Mouse (Mus musculus) spleen, postnatal 4 days (tissue): Measurements from ENCODE around the gene Gm43738.

Experiments
- DNase-seq, 2 experiments: peaks; one replicate each; pipeline ENCODE4 v3.0.0; 2022; ENCODE audit warnings: low spot score in 2 of 2

The Gm43738 gene

DNA sequence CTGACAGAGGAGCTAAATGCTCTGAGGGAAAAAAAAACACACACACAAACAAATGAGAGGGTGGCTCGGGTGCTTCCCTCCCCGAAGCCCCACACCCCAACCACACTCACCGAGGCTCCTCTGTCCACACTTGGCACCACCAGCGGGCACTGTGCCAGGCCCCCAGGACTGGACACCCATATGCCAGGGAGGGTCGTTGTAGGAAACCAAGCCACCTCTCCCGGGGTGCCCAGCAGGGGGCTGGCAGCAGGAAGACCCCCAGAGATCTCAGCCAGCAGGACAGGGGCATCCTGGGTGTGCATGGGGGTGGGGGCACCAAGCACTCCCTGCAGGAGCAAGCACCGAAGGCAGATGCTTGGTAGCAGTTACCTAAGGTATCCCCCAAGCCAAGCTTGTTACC lies at the start of gene Gm43738:
Gm43738 (minus strand) TSS at position 289 of the 400 bp plus-strand sequence.
- DNase-seq: no peak

DNA sequence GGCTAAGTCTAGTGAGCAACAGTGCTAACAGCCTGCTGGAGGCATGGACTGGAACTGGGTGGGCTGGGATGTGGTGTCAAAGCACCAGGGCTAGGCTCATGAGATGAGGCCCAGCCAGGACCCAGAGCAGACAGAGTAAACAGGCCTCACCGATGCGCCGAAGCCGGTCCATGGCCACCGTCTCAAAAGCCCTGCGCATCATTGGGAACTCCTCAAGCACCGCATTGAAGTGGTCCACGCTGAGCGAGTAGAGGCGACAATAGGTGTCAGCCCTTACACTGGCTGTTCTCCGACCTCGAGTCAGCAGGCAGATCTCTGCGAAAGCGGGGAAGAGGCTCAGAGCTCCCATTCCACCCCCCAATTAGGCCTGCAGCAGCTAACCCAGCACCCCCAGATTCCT lies 47.7 kb upstream of the Gm43738 start:
- DNase-seq: no peak

DNA sequence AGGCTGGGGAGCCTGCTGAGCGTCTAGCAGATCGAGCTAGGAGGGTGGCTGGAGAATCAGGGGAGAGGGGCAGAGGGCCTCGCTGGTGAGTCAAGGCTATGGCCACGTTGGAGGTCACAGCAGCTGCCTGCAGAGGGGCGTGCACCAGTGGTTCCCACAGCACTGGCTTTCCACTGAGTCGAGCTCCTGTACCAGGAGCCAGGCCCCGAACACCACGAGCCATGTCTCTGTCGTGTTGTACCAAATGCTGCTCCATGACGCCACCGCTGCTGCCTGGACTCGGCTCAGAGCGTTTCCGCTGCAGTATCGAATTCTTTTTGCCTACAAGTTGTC lies 47.0 kb upstream of the Gm43738 start:
- DNase-seq: no peak

DNA sequence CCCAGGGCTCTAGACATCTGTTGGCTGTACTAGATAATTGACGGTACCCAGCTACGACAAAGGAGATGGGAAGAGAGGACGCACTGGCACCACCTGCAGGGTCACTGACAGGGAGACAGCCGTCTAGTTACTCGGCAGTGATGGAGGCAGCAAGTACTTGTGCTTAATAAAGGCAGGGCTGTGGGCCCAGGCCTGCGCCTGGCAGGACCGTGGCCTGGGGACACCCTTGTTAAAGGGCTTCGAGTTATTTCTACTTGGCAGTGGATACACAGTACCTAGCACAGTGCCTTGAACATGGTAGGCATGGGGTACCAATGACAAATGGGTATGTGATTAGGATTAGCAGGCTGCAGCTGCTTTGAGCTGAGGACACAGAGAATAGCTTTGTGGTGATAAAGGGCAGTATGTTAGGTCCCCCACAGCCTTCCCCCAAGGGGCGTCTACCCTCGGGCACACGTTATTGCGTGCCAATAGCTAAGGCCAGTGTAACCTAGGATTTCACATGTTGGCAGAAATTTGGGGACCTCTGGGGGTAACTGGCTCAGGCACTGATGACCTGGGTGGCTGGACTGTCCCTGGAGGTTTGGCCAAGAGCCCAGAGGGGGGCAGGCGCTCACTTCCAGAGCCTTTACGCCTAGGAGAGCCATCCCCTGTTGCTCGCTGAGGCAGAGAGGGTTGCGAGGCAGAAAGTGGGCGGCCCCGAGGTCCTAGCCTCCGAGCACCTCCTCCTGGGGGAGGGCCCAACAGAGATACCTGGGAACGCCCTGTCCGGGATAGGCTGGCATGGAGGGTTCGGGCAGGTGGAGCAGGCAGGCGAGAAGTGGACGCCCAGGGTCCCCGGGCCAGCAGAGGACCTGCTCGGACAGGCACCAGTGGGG lies 46.4 kb upstream of the Gm43738 start:
- DNase-seq: peak; percentile 46 to 73

DNA sequence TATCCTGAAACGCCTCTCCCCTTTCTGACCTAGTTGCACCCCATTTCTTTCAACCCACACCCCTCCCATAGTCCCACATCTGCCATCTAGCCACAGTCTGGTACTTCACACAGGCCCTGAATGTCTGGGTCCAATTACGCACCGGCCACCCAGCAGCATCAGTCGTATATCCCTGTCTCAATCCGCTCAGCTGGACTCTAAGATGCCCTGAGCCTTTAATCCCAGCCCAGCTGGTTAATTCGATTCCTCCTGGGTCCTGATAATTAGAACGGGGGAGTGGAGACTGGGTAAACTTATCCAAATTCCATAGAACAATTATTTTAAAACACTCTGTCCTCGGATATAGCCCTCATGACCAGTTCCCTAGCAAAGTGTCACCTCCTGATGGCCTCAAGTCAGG lies 44.7 kb upstream of the Gm43738 start:
- DNase-seq: no peak

DNA sequence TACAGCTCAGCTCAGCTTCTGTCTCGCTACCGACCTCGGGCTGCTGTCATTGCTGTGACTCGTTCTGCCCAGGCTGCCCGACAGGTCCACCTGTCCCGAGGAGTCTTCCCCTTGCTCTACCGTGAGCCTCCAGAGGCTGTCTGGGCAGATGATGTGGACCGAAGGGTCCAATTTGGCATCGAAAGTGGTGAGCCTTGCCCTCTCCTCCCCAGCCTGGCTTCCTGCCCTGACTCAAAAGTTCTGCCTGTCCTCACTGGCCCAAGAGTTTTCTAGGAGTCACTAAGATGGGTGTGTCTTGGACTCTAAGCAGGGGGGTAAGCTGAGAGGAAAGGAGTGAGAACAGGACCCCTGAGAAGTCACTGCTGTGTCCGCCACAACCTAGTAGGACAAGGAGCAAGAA lies 43.9 kb upstream of the Gm43738 start:
- DNase-seq: no peak

DNA sequence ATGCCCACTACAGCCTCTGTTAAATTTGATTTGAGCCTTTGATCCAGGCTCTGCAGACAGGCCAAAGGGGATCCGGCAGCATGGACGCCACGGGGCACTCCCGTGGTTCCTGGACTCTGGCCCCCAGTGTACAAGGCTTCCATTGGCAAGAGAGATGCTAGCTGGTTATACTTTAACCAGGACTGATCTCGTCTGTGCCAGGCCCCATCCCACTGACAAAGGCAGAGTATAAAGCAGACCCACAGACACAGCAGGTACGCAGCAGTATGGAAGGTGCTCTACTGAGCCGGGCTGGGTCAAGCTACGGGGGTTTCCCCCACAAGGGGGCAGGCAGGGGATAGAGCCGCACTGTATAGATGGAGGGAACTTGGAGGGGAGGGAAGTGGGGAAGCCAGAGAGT lies 35.5 kb upstream of the Gm43738 start:
- DNase-seq: peak; percentile 54 to 74

DNA sequence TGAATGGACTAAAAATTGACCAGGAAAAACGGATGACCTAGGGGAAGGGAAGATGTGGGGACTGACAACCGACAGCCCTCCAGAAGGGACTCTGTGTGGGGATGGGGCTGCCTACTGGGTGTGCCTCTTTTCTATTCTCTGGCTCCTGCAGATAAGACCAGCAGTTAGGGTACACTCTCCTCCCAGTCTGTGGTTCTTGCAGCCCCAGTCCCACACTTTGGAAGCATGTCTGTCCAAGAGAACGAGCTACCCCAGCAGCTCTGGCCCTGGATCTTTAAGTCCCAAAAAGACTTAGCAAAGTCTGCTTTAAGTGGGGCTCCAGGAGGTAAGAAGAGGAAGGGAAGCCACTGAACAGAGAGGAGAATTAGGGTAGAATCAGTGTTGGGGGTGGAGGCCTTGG lies 35.1 kb upstream of the Gm43738 start, which contains the start of gene Pklr:
Pklr (plus strand) TSS at position 185 of the 400 bp plus-strand sequence.
- no peak for DNase-seq

DNA sequence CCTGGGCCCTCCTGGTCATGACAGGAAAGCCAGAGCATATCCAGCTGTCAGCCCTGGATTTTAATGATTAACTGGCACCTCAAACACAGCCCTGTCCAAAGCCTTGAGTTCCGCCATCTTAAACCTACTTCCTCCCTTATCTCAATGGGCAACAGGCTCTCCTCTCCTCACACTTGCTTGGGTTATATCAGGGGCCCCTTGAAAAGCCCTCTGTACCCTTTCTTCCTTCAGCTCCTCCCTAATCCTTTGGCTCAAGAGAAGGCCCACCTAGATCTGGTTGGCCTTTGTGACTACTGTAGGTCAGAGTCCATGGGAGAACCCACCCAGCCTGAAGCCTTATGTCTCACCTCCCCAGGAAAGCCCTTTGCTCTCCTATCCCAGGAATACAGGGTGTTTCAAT lies 32.9 kb upstream of the Gm43738 start:
- DNase-seq: no peak

DNA sequence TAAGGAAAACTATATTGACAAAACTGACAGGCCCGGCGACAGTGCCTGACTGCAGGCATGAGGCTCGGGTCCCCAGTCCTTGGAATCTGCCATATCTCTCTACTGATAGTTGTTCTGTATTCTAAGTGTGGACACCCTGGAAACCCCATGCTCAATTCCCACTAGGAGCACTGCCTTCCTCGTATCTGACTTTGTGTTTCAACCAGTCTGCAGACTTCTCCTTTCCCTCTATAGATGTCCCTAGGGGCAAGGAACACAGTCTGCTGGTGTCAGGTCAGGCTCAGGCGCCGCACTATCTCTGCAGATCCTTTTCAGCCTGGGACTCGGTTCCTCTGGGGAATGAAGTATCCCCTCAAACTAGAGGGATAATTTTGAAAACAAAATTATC lies 32.2 kb upstream of the Gm43738 start:
- no peak for DNase-seq

DNA sequence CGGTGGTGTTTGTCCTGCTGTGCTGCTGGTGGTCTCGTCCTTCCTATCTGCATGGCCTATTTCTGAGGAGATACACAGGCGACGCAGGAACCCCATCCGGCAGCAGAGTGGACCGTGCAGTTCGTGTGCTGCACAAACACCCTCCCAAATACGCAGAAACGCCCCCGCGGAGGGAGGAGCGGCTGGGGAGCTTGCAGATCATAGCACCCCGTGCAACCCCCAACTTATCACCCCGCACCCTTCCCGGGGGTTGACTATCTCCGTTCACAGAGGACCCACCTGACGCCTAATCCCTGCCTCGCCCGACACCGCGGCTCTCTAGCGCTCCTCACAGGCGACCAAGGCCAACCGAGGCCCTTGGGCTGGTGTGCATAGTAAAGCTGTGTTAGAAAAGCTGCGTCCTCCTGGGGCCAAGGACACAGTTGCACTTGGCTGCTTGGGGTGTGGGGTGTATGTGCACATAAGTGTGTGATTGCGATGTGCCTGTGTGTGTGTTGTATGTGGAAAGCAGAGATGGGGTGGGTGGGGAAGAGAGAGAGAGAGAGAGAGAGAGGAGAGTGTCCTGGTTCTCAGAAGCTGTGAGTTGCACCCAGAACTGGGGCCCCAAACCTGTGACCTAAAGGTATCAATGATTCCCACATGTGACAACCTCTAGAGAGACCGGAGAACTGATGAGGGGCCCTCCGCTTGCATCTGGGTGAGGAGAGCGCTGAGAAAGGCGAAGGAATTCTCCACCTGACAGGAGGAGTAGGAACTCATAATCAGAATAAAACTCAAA lies 31.6 kb upstream of the Gm43738 start:
- DNase-seq: peak; percentile 80 to 81

DNA sequence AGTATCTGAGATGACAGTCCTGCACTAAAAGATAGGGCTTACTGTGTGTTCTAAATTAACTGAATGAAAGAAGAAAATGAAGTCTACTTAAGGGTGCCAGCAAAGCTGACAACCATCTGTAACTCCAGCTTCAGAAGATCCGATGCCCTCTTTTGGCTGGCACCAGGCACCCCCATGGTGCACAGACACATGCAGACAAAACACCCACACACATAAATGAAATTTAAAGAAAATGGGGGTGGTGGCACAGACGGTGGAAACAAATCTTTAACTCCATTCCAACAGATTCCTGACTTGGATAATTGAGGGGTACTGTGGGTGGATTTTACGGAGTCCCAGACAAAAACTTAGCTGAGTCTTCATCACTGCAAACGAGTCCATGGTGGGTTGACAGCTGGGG lies 30.9 kb upstream of the Gm43738 start:
- DNase-seq: no peak

DNA sequence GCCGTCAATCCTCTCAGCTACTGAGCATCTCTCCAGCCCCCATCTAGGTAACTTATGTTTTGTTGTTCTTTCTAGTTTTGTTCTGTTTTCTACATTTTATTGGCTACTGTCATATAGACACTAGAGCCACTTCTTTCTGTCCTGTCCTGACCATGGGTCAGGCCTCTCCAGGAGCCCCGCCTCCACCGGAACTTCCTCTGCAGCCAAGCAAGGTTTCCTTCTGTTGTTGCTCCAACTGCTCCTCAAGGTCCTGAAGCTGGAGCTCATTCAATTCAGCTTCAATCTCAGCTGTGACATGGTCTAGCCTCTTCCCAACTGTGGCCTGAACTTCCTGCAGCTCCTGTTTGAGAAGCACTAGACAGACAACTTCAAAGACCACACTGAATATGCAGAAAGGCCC lies 29.0 kb upstream of the Gm43738 start:
- no peak for DNase-seq

DNA sequence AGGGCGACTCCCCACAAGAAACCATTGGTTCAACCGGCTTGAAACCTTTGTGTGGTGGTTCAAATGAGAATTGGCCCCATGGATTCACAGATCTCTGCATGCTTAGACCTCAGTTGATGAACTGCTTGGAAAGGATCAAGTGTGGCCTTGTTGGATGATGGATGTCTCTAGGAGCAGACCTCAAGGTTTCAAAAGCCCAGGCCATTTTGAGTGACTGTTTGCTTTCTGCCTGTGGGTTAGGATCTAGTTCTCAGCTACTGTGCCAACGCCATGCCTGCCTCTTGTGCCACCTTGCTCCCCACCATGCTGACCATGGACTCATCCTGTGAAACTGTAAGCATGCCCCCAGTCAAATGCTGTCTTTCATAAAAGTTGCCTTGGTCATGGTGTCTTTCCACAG lies 25.1 kb upstream of the Gm43738 start:
- no peak for DNase-seq

DNA sequence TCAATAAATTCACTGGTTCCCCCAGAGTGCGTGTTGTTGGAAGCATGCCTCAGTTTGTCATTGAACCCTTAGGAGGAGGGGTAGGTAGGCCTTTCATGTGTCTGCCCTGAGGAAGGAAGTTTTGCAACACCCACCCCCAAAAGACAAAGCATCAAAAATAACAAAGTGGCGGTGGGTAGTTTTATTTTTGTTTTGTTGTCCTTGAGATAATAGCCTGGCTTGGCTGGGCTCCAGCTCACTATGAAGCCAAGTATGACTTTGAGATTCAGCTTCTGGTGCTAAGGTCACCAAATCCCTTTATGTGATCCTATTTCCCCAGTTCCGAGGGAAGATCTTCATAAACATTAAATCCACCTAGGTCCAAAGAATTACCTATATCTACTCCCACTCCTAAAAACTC lies 23.3 kb upstream of the Gm43738 start:
- no peak for DNase-seq

DNA sequence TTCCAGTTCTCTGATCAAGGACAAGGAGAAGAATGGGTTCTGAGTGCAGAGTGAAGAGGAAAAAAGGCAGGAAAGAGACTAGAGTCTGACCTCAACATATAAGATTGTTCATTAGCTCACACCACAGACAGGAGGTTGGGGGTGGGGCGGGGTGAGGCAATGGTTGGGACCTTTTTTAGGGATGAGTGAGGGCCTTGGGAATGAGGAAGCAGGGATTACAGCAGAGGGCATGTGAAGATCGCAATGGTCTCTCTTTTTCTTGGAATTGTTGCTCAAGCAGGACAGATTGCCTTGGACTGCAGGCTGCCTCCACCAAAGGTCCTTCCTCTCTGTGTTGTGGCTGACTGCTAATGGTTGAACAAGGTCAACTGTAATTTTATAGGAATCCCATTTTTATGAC lies 22.4 kb upstream of the Gm43738 start:
- no peak for DNase-seq

DNA sequence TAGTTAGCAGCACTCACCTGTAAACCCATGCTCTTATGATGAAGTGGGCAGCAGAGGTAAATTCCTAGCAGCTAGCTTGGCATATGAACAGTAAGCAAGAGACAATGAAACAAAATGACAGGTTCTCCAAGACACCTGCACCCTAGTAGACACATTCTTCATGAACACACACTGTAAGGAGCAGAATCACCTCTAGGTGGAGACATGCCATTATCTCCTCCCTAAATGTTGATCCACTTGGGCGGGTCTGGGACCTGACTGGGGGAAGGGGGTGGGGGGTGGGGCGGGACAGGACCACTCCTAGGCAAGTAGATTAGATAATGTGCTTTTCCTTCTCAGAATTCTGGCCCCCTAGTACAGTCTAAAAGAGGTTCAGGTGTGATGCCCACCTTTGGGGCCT lies 14.6 kb upstream of the Gm43738 start:
- no peak for DNase-seq

DNA sequence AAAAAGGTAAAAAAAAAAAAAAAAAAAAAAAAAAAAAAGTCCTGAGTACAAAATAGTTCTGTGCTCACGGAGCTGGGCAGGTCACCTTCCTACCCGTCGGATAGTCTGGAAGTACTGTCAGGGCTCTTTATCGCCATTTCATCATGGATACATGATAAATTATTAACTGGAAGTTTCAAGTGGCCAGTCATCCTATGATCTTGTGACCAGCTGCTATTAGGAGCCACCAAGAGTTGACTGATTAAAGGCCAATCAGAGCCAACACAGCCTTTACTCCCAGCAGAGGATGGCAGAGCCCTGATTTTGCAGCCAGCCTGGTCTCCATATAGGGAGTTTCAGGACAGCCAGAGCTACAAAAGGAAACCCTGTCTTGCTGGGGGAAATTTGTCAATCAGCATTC lies 12.2 kb upstream of the Gm43738 start:
- DNase-seq: no peak

DNA sequence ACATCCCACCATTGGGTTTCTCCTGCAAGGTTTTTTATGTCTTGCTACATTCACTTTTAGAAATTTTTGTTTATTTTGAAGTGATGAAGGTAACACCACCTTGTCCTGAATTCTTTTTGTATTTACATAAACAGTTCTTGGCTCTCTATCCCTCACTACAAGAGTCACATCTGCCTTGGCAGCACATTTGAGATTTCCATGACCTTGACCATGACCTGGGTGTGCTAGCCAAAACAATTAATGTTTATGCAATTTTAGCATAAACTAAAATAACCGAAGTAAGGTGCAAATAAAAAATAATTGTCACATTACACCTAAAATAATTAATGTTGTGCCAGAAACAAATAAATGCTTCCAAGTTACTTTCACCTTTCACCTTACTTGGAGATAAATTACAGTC lies 7.2 kb upstream of the Gm43738 start:
- DNase-seq: no peak

DNA sequence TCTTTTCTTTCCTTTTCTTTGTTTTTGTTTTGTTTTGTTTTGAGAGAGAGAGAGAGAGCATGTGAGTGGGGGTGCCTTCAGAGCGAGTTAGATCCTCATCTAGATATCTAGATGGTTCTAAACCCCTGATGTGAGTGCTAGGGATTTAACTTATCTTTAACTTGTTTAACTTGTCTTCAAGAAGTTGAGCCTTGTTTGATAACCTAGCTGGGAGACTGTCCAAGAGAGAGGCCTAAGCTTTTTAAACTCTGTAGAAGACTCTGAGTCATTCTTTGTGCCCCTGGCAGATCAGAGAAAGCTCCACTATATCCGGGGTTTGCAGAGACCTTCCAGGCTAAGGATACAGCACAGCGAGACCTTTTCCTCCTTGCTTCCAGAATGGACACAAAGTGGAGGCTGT lies 6.6 kb upstream of the Gm43738 start:
- no peak for DNase-seq

DNA sequence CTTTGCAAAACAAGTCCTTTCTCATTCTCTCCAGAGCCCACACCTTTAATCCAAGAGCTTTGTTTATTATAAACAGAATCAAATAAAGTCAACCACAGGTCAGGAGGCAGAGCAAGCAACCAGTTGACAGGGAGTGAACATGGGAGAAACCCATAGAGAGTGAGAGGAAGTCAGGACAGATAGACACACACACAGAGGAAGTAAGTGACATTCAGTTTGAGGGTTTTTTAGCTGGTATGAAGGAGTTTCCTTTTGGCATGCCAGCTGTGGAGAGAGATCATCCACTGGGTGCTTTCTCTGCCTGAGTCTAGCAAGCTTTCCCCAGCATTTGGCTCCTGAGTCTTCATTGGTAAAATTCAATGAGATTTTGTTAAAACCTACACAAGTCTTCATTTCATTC lies 6.0 kb upstream of the Gm43738 start:
- DNase-seq: no peak

DNA sequence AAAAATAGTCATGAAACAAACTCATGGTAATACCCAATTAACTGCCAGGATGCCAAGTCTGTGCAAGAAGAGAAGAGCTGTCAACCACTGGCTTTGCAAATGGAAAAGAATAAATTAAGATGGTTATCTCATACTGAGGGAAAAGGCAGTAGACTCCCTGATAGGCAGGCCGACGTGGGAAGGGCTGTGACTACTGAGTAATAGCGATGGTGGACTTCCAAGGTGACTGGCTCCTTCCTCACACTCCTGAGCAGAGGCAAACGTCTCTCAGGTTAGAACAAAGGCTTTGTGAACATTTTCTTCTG lies 2.3 kb upstream of the Gm43738 start:
- DNase-seq: no peak

DNA sequence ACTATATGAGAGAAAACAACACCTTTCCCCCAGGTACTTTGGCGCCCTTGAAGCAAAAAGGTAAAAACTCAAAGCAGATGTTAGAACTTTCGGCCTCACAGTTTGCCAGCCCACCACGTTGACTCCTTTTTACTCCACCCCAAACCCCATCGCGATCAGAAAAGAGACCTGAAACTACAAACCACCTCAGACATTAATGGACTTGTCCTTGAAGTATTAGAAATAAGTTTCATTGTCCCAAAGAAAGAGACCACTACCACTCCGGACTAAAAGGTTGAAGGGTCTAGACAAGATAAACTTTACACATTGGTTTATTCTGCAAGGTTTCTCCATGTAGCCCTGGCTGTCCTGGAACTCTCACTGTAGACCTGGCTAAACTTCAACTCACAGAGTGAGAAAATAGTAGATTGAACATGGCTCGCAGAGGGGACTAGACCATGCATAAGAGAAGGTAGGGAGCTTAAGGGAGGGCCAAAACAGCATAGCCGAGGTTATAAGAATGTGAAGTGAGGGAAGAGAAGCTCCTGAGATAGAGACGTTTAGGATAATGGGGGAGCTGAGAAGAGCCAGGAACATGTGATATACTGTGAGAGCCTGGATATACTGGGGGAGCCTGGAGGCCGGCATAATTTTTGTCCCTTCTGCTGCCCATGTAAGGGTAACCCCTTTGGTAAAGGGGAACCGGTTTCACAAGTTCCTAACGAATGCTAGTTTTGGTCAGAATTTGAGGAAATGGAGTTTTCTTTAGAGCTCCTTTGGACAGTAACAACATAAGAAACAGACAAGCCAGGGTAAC lies 1.8 kb upstream of the Gm43738 start:
- DNase-seq: no peak
